Mouse (Mus musculus) stomach, embryonic 14.5 days (tissue): ENCODE data around the gene 6030468B19Rik. TPM values are rescaled to one million over a fixed set of nuclear protein-coding genes. Genes with fewer than 3 reads are reported as not detected.

Experiments
- ATAC-seq: fragments of 200-750 bp; cut with Nextera tagmentation; 2 replicates; pipeline ENCODE4 v1.8.0; 2017; ENCODE audit warnings: low read depth, moderate TSS enrichment; ENCODE audit not compliant: insufficient number of reproducible peaks, insufficient read depth, low FRiP score
- H3K27ac ChIP-seq: fragments of 300-500 bp; sonication (generic); 2 replicates; pipeline ENCODE4 v1.5.1; 2014; ENCODE audit warnings: mild to moderate bottlenecking, low read length, moderate library complexity, mixed read lengths
- H3K27me3 ChIP-seq: fragments of 300-500 bp; sonication (generic); 2 replicates; pipeline ENCODE4 v1.6.1; 2014; ENCODE audit warnings: low read length, control low read depth, mixed read lengths; ENCODE audit not compliant: control insufficient read depth, insufficient read depth
- H3K36me3 ChIP-seq: fragments of 300-500 bp; sonication (generic); 2 replicates; pipeline ENCODE4 v1.6.1; 2014; ENCODE audit warnings: mild to moderate bottlenecking, control low read depth, low read length, moderate library complexity, mixed read lengths; ENCODE audit not compliant: control insufficient read depth, insufficient read depth
- H3K4me1 ChIP-seq: fragments of 300-500 bp; sonication (generic); 2 replicates; pipeline ENCODE4 v1.6.1; 2014; ENCODE audit warnings: low read length, control low read depth, mixed read lengths; ENCODE audit not compliant: control insufficient read depth, insufficient read depth
- H3K4me2 ChIP-seq: fragments of 300-500 bp; sonication (generic); replicated peaks from 2 replicates; pipeline ENCODE4 v1.6.1; 2014; ENCODE audit warnings: low read depth, low read length, control low read depth
- H3K4me3 ChIP-seq: fragments of 300-500 bp; sonication (generic); 2 replicates; pipeline ENCODE4 v1.5.1; 2014; ENCODE audit warnings: low read depth, low read length, control low read depth
- H3K9ac ChIP-seq: fragments of 300-500 bp; sonication (generic); replicated peaks from 2 replicates; pipeline ENCODE4 v1.6.1; 2014; ENCODE audit warnings: low read depth, mild to moderate bottlenecking, control low read depth, low read length, moderate library complexity, mixed read lengths
- H3K9me3 ChIP-seq: fragments of 300-500 bp; sonication (generic); 2 replicates; pipeline ENCODE4 v1.6.1; 2016; ENCODE audit warnings: low read depth, low read length, control low read depth; ENCODE audit not compliant: control insufficient read depth
- WGBS: fragments of 180-500 bp; shearing (Covaris S2); extraction: QIAGEN DNeasy Blood & Tissue Kit; methylation state at CpG from one replicate; pipeline ENCODE4 v1.1.7; 2014; 5-methylcytosine and 5-hydroxymethylcytosine counted together
- polyA plus RNA-seq: library from polyadenylated mRNA; unstranded; fragments of >200 nt; fragmentation: Nextera tagmentation; extraction: Ambion mirVana; gene quantifications from 2 replicates; pipeline ENCODE4 v1.2.1, GENCODE M21; 2014

Gene 6030468B19Rik
- polyA plus RNA-seq, 1 experiment from 2014 or later = 0.23 TPM

- H3K4me1 ChIP-seq = peaks cover 6% of the 10 kb centered on the region
- H3K9ac ChIP-seq = no peak overlapping the region
- no peak overlapping the region for H3K4me3 ChIP-seq
- no peak for ATAC-seq
- no peaks in the 10 kb centered on the region for H3K36me3 ChIP-seq
- 84% methylated on average over 2 of the region's 2 CpGs for WGBS
- H3K27me3 ChIP-seq = no peaks in the 10 kb centered on the region
- H3K27ac ChIP-seq = no peak overlapping the region
- no peak overlapping the region for H3K4me2 ChIP-seq
- no peaks in the 10 kb centered on the region for H3K9me3 ChIP-seq
These were observed 46.0 kb downstream of the 6030468B19Rik start for GRCm38 (mm10) chr11:117843434-117843833.

DNA sequence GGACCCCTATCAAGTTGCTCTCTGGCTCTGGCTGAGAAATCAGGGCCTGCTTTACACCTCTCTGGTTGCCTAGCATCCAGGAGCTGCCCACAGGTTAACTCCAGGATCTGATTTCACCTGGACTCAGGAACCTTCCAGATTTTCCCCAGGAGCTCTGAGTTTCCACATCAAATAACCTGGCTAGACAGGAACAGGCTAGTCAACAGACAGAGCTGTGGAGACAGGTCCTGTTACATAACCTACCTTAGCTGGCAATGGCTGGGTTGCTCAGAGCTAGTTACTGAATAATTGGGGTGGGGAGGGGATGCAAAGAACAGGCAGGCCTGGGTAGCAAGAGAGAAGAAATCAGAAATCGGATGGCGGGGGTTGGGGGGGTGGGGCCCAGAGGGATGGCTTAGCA is 47.5 kb downstream of the 6030468B19Rik start:
- Histone ChIP-seq H3K4me2 (no peak overlapping the region), H3K27me3 (no peaks in the 10 kb centered on the region), H3K4me3 (no peak overlapping the region), H3K27ac (no peak overlapping the region), H3K36me3 (no peaks in the 10 kb centered on the region), H3K9ac (no peak overlapping the region), H3K4me1 (peaks cover 10% of the 10 kb centered on the region), H3K9me3 (no peaks in the 10 kb centered on the region)
- WGBS = 48% methylated on average over 2 of the region's 2 CpGs
- no peak for ATAC-seq

- Histone ChIP-seq H3K36me3 (no peaks in the 10 kb centered on the region; the same call in 1 of the 2 replicates), H3K4me3 (no peak overlapping the region), H3K27ac (no peak overlapping the region), H3K4me2 (no peak overlapping the region), H3K9ac (no peak overlapping the region), H3K27me3 (no peaks in the 10 kb centered on the region), H3K9me3 (no peaks in the 10 kb centered on the region), H3K4me1 (peaks cover 16% of the 10 kb centered on the region)
- no peak for ATAC-seq
- 72% methylated on average over 2 of the region's 2 CpGs for WGBS
These were observed 48.2 kb downstream of the 6030468B19Rik start for GRCm38 (mm10) chr11:117845651-117846050.

DNA sequence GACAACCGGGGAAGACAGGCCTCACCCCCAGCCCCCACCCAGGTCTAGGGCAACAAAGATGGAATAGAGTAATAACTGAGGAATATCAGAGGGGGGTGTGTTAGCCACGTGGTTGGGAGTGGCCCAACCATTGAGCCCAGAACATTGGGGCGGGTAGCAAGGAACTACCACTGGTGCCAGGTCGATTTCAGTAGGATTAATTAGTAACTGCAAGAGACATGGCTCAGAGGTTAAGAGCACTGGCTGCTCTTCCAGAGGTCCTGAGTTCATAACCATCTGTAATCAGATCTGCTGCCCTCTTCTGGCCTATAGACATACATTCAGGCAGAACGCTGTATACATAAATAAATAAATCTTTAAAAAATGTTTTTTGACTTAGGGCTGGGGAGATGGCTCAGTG is 49.2 kb downstream of the 6030468B19Rik start:
- Histone ChIP-seq H3K9ac (no peak overlapping the region), H3K27ac (no peak overlapping the region), H3K27me3 (no peaks in the 10 kb centered on the region), H3K4me2 (no peak overlapping the region), H3K9me3 (no peaks in the 10 kb centered on the region), H3K4me1 (peaks cover 19% of the 10 kb centered on the region), H3K4me3 (no peak overlapping the region), H3K36me3 (no peaks in the 10 kb centered on the region; the same call in 1 of the 2 replicates)
- no peak for ATAC-seq
- 53% methylated on average over 5 of the region's 5 CpGs for WGBS

GRCm38 (mm10) chr11:117847593-117848215 is 50.2 kb downstream of the 6030468B19Rik start:
- no peak for ATAC-seq
- WGBS = 70% methylated on average over 7 of the region's 7 CpGs

GRCm38 (mm10) chr11:117848271-117848984 is 51.0 kb downstream of the 6030468B19Rik start:
- Histone ChIP-seq H3K9ac (peak overlapping the region; percentile 67), H3K4me1 (peaks cover 19% of the 10 kb centered on the region), H3K4me3 (peak overlapping the region; percentile 69), H3K4me2 (peak overlapping the region; percentile 75), H3K36me3 (peaks cover 9% of the 10 kb centered on the region), H3K9me3 (no peaks in the 10 kb centered on the region), H3K27ac (peak overlapping the region; percentile 97), H3K27me3 (no peaks in the 10 kb centered on the region)
- peak; percentile 66 for ATAC-seq
- WGBS = 7% methylated on average over 19 of the region's 19 CpGs

More at GRCm38 (mm10) chr11:117847593-117848215, 50.2 kb downstream of the 6030468B19Rik start:
- peak overlapping the region; percentile 69; the same call in 1 of the 2 replicates for H3K4me3 ChIP-seq
- H3K4me2 ChIP-seq = peak overlapping the region; percentile 75
- peak overlapping the region; percentile 97 for H3K27ac ChIP-seq
- H3K4me1 ChIP-seq = peaks cover 19% of the 10 kb centered on the region
- H3K9me3 ChIP-seq = no peaks in the 10 kb centered on the region
- peak overlapping the region; percentile 67 for H3K9ac ChIP-seq
- H3K36me3 ChIP-seq = peaks cover 2% of the 10 kb centered on the region
- H3K27me3 ChIP-seq = no peaks in the 10 kb centered on the region

- ATAC-seq = peak; percentile 94
- H3K36me3 ChIP-seq = peaks cover 15% of the 10 kb centered on the region
- no peaks in the 10 kb centered on the region for H3K9me3 ChIP-seq
- peak within 1 kb of the TSS; percentile 69 for H3K4me3 ChIP-seq
- H3K27me3 ChIP-seq = no peaks in the 10 kb centered on the region
- peak within 1 kb of the TSS; percentile 75 for H3K4me2 ChIP-seq
- under 1% methylated on average over 51 of the region's 51 CpGs for WGBS
- H3K9ac ChIP-seq = peak within 1 kb of the TSS; percentile 67
- H3K4me1 ChIP-seq = peaks cover 19% of the 10 kb centered on the region
- peak within 1 kb of the TSS; percentile 97 for H3K27ac ChIP-seq
These were observed 51.7 kb downstream of the 6030468B19Rik start, which contains the start of gene Birc5 for GRCm38 (mm10) chr11:117848985-117849671. Gene Birc5 (plus strand): TSS chr11:117849251.

GRCm38 (mm10) chr11:117852875-117853274 is 55.4 kb downstream of the 6030468B19Rik start:
- ATAC-seq = no peak
- 78% methylated on average over 3 of the region's 3 CpGs for WGBS
- H3K36me3 ChIP-seq = peaks cover 46% of the 10 kb centered on the region
- H3K4me3 ChIP-seq = no peak overlapping the region
- H3K9me3 ChIP-seq = no peaks in the 10 kb centered on the region
- H3K27me3 ChIP-seq = no peaks in the 10 kb centered on the region
- H3K4me1 ChIP-seq = peaks cover 19% of the 10 kb centered on the region
- no peak overlapping the region for H3K4me2 ChIP-seq
- no peak overlapping the region for H3K9ac ChIP-seq
- H3K27ac ChIP-seq = no peak overlapping the region
